Mouse (Mus musculus): ENCODE data around the gene Slc1a5. TPM values are rescaled to one million over a fixed set of nuclear protein-coding genes. Genes with fewer than 3 reads are reported as not detected.

Gene Slc1a5
- total RNA-seq, 1 experiment from 2014 or later = 51.4 TPM

- ATAC-seq (replicated peaks; ENCODE audit: low read depth, poor library complexity, severe bottlenecking) = peak; percentile 2; the same call in 1 of the 2 replicates
Measured at GRCm38 (mm10) chr7:16781816-16782554, 845 bp downstream of the Slc1a5 start.

GRCm38 (mm10) chr7:16782555-16783125, 1.5 kb downstream of the Slc1a5 start:
- ATAC-seq (replicated peaks; ENCODE audit: low read depth, poor library complexity, severe bottlenecking) = peak; percentile 14

- ATAC-seq (replicated peaks; ENCODE audit: low read depth, poor library complexity, severe bottlenecking) = peak; percentile 23
Measured at GRCm38 (mm10) chr7:16783224-16783688, 2.1 kb downstream of the Slc1a5 start.

GRCm38 (mm10) chr7:16783758-16784415, 2.7 kb downstream of the Slc1a5 start:
- ATAC-seq (replicated peaks; ENCODE audit: low read depth, poor library complexity, severe bottlenecking) = no peak

GRCm38 (mm10) chr7:16784498-16784976, 3.4 kb downstream of the Slc1a5 start:
- ATAC-seq (replicated peaks; ENCODE audit: low read depth, poor library complexity, severe bottlenecking) = no peak

- ATAC-seq (replicated peaks; ENCODE audit: low read depth, poor library complexity, severe bottlenecking) = no peak
Measured at GRCm38 (mm10) chr7:16785541-16786083, 4.5 kb downstream of the Slc1a5 start.

- ATAC-seq (replicated peaks; ENCODE audit: low read depth, poor library complexity, severe bottlenecking) = no peak
Measured at GRCm38 (mm10) chr7:16792316-16792715, 11.2 kb downstream of the Slc1a5 start.

GRCm38 (mm10) chr7:16793010-16793725, 12.0 kb downstream of the Slc1a5 start:
- ATAC-seq (replicated peaks; ENCODE audit: low read depth, poor library complexity, severe bottlenecking) = no peak

- ATAC-seq (replicated peaks; ENCODE audit: low read depth, poor library complexity, severe bottlenecking) = no peak
Measured at GRCm38 (mm10) chr7:16794886-16795285, 13.7 kb downstream of the Slc1a5 start.

GRCm38 (mm10) chr7:16804409-16805028, 23.4 kb downstream of the Slc1a5 start:
- peak; percentile 64 for ATAC-seq (replicated peaks; ENCODE audit: low read depth, poor library complexity, severe bottlenecking)

- ATAC-seq (replicated peaks; ENCODE audit: low read depth, poor library complexity, severe bottlenecking) = no peak
Measured at GRCm38 (mm10) chr7:16807936-16808335, 26.8 kb downstream of the Slc1a5 start.

- ATAC-seq (replicated peaks; ENCODE audit: low read depth, poor library complexity, severe bottlenecking) = no peak
Measured at GRCm38 (mm10) chr7:16808647-16809046, 27.5 kb downstream of the Slc1a5 start.

GRCm38 (mm10) chr7:16809739-16810138, 28.6 kb downstream of the Slc1a5 start:
- peak; percentile 73; the same call in 1 of the 2 replicates for ATAC-seq (replicated peaks; ENCODE audit: low read depth, poor library complexity, severe bottlenecking)

- no peak for ATAC-seq (replicated peaks; ENCODE audit: low read depth, poor library complexity, severe bottlenecking)
Measured at GRCm38 (mm10) chr7:16810399-16810919, 29.3 kb downstream of the Slc1a5 start.

GRCm38 (mm10) chr7:16810920-16811648, 29.9 kb downstream of the Slc1a5 start:
- no peak for ATAC-seq (replicated peaks; ENCODE audit: low read depth, poor library complexity, severe bottlenecking)

- ATAC-seq (replicated peaks; ENCODE audit: low read depth, poor library complexity, severe bottlenecking) = no peak
Measured at GRCm38 (mm10) chr7:16811649-16812070, 30.5 kb downstream of the Slc1a5 start.

GRCm38 (mm10) chr7:16812505-16812904, 31.4 kb downstream of the Slc1a5 start:
- ATAC-seq (replicated peaks; ENCODE audit: low read depth, poor library complexity, severe bottlenecking) = no peak

GRCm38 (mm10) chr7:16815351-16815941, 34.3 kb downstream of the Slc1a5 start, which contains the start of gene Strn4:
TSS of gene Strn4 (plus strand) at chr7:16815889.
- ATAC-seq (replicated peaks; ENCODE audit: low read depth, poor library complexity, severe bottlenecking) = no peak

Data from common myeloid progenitor, adult 5-6 weeks (primary cell).